Mouse (Mus musculus) adipocyte (in vitro differentiated cells): ENCODE data around the gene Dpm2.

Source experiments
- DNase-seq: peaks from one replicate; pipeline ENCODE4 v3.0.0-alpha.2; 2016; ENCODE audit warnings: low spot score

The Dpm2 gene

DNA sequence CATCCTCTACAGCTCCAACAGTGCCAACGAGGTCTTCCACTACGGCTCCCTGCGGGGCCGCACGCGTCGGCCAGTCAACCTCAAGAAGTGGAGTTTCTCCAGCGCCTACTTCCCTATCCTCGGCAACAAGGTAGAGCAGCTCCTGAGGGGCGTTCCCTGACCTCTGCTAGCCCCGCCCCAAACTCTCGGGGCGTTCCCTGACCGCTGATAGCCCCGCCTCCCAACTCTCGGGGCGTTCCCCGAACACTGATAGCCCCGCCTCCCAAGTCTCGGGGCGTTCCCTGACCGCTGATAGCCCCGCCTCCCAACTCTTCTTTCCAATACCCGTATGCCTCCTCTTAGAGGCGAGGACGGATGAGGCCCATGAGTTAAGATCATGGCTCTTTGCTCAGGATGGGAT is 41.6 kb downstream of the Dpm2 start:
- no peak for DNase-seq

DNA sequence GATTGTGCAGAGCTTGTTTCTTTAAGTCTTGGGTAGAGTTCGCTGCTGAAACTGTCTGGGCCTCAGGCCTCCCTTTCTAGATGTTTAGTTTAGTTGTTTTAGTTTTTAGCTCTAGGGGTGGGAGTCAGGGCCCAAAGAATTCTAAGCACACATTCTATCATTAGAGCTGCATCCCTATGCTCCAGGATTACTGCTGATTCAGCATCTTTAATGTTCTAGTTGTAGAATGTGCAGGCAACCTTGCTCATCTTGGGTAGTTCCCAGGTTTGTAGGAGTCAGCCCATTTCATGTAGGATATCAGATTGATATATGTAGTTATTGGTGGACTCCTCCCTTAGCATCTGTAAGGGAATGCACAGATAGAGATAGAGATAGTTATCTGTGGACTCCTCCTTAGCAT is 46.5 kb downstream of the Dpm2 start:
- no peak for DNase-seq

DNA sequence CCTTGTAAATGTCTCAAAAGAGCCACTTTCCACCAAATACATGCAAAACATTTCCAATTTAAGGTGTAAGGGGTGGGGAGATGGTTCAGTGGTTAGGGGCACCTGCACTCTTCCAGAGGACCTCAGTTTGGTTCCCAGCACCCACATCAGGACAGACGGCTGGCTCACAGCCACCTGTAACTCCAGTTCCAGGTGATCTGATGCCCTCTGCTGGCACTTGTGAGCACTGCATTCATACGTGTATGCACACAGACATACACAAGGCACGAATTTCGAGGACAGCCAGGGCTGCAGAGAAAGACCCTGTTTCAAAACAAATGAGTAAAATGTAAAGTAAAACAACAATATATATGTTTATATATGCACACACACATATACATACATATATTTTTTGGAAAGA is 46.9 kb downstream of the Dpm2 start:
- no peak for DNase-seq

DNA sequence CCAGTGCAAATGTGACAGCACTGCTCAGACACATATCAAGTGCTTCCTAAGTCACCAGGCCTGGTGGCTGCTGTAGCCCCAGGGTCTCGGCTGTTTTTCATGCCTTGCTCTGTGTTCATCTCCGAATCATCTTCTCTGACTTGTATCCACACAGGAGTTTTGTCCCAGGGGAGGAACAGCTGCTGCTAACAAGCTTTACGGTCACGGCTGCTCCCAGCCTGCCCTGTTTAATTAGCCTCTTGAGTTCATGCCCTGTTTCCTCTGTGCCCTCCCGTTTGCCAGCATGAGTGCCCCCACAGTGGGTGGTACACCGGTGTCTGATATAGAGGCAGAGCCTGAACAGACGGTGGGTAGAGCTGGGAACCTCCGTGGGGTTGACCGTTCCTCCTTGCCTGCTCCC is 47.4 kb downstream of the Dpm2 start:
- DNase-seq = no peak

DNA sequence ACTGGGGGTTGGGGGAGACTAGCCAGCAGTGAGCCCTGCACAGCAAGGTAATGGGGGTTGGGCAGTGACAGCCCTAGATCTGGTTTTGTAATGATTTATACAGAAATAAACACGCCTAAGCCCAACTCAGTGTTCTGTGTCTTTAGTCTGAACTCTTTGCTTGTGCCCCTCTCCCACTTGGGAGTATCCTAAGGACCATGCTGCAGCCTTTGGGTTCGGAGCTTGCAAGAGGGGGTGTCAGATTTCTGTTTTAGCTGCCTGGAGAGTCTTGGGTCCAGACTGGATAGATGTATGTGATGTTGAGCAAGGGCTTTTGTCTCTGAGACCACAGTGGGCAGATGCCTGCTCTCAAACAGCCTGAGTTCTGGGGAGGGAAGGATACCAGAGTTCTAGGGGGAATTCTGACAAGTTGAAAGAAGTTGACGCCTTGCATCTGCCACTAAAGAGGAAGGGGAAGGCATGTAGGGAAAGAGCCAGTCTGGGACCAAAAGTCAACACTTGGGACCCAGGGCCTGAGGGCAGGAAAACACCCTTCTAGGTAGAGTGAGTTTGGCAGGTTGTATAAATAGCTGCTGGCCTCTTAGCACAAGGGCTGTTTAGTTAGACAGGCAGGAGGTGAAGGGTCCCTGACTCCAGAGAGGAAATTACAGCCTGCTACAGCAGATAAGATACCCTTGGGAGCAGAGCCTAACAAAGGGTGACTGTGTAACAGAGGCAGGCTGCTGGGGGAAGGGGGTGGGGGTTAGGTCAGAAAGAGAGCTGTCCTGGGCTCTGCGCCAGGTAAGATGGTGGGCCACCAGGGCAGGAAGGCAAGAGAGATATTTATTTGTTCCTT is 50.2 kb downstream of the Dpm2 start:
- DNase-seq = peak; percentile 84

DNA sequence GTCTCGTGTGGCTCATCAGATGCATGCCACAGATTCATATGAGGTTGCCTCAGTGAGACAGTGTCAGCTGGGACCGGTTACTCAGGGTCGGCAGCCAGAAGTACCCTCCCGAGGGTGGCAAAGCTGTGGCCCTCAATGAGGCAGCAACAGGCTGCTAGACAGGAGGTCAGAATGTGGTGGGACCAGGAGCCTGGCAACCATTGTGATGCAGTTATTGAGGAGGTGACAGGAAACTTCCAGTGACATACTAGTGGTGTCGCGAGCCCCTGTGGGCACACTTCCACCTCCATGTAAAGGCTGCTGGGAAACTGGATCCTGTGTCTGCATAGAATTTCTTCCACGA is 50.8 kb downstream of the Dpm2 start, which contains the start of gene Ak1:
Ak1 (plus strand) TSS at position 242 of the 343 bp plus-strand sequence.
- no peak for DNase-seq
